Mouse (Mus musculus) CD4-positive helper T cell, adult 2 months (primary cell): ENCODE data around the gene Cyp2s1.

Experiments
- DNase-seq: peaks from one replicate; pipeline ENCODE4 v3.0.0-alpha.2; 2012; ENCODE audit warnings: low read depth, missing footprints, low spot score

The Cyp2s1 gene

DNA sequence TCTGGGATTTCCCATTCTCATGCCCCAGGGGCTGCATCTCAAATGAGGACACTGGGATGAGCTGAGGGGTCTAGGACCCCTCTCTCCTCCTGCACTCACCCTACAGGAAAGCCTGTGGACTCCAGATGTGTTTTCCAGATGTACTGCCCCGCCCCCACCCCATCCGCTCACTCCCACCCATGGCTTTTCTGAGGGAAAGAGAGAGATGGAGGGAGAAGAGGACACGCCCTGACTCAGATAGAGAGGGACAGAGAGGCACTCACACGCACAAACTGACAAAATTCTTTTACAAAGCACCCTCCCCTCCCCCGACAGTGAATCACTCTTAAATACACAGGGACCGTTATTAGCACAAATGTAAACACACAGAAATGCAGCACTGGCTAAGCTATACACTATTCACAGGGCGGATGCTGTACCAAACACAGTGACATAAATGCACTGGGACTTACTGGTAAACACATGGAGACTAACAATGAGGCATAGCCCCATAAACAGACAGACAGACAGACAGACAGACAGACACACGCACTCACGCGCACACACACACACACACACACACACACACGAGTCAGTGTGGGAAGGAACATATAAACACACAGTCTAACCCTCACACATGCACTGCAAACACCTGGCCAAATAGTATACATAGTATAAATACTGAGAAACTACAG, 34.6 kb downstream of the Cyp2s1 start:
- DNase-seq, result peak; percentile 60

DNA sequence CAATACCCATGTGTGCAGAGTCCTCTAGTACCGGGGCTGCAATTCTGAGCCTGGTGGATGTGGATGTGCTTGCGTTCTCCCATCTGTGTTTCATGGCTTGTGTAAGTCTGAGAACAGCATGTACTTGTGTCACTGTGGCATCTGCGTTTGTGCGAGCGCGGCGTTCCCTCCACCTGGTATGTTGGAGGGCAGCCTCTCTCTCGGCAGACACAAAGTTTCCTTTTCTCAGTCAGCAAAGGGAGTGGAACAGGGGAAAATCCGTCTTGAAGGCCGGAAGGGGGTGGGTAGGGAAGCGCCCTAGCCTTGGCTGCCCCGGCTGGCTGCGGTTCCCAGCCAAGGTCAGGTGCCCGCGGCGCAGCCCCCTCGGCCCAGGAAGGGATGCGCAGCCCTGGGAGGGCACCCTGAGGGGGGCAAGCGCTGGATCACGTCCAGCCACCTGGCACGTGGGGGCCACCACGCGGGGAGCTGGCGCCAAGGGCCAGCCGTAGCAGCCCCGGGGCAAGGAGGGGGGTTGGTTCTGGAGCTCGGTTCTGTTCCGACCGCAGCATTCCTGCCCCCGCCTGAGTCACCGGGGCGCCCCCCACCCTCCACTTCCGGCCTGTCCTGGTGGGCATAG, 35.3 kb downstream of the Cyp2s1 start:
- DNase-seq, result peak; percentile 76

DNA sequence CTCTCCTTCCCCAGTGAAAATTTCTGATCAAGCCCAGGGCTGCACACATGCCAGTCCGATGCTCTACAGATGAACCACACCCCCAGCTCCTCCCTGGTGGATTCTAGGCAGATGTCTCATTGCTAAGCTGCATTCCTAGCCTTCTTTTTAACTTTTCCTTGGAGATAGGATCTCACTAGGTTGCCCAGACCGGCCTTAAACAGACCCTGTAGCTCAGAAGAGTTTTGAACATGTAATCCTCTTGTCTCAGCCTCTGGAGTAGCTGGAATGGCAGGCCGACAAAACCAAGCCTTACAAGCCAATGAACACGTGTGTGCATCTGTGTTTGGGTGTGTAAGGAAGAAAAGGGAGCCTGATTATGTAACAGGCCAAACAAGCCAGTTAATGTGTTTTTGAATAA, 36.0 kb downstream of the Cyp2s1 start:
- no peak for DNase-seq

DNA sequence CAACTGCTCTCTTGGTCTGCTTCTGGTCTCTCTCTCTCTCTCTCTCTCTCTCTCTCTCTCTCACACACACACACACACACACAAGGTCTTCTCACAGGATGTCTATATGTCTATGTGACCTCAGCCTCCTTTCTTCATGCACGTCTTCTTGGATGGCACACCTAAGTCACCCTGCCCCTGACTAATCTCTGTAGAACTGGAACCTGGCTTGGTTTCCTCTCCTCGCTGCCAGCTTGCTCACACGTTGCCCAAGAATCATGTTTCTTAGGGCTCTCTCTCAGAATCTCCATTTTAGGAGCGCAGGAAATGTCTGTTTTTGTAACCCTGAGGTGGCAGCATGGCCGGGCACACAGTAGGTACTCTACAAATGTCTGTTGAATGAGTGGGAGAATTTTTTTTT, 36.7 kb downstream of the Cyp2s1 start:
- peak; percentile 53 for DNase-seq

DNA sequence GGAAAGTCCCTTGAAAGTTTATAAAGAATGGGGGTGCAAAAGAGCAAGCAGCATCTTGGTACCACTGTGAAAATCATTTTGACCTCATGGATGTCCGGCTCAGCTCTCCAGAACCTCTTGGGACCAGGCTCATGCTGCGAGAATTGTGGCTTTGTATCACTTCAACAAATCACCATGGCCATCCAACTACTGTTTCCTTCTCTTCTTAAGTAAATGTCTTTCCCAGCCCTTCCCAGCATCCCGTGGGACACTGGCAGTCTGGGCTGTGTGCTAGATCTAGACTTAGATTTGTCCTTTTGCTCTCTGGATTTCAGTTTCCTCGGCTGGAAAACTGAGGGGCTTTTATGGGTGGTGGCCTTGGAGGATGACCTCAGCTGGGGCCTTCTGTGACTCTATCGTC, 48.5 kb downstream of the Cyp2s1 start:
- DNase-seq, result no peak

DNA sequence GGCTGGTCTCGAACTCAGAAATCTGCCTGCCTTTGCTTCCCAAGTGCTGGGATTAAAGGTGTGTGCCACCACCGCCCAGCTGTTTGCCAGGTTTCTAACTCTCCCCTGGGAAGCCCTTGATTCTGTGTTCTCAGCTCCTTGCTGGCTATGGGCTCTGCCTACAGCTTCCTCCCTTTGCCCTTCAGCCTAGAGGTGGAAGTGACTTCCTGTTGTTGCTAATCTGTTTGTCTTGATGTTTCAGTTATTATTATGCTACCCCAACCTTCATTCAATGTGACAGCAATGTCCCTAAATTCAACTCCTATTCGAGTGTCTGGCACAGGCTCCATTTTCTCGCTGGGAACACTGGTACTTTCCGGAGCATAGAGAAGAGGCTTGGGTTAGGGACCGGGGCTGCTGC, 50.6 kb downstream of the Cyp2s1 start:
- no peak for DNase-seq

DNA sequence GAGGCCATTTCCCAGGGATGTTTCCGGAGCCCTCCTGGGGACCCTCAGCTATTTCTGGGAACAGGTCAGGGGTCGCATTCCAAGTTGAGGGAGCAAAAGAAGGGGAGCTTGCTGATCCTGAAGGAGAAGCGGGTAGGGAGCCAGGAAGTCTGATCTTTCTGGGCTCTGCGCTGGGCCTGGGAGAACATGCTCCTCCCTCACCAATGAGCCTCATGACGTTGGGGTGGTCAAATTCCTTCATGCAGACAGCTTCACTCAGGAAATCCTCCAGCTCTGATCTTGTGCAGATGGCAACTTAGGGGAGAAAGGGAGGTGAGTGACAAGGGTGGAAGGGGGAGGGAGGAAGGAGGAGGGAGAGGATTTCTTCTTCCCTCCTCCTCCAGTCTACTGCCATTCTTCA, 52.5 kb downstream of the Cyp2s1 start:
- no peak for DNase-seq

DNA sequence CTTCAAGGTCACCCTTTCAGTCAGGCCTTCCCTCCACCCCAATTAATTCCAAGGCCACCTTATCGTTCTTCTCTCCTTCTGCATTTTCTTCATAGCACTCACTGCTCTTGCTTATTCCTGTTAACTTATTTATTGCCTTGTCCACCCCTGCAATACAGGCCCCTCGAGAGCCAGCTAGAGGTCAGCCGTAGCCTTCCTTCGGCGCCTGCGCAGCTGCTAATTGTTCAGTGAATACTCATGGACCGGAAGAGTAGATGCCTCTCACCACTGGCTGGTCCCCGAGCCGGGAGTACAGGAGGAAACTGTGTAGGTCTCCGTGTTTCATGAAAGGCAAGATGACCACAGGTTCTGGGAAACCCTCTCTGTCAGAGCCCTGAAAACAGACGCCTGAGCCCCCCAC, 53.0 kb downstream of the Cyp2s1 start:
- no peak for DNase-seq

DNA sequence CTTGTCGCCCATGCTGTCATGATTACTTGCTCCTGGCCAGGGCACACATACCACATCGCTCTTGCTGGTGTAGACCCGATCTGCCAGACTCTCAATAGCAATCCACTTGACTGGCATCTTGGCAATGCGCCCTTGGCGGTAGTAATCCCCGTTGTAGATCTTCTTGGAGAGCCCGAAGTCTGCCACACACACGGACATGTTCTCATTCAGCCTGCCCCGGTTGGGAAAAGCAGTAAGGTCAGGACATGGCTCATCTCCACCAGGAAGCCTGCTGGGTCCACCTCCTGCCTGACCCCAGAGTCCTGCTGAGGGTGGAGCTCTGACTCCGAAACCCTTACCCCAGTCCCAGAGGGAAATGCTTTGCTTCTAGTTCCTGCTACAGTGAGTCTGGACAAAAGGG, 55.4 kb downstream of the Cyp2s1 start:
- DNase-seq, result no peak

DNA sequence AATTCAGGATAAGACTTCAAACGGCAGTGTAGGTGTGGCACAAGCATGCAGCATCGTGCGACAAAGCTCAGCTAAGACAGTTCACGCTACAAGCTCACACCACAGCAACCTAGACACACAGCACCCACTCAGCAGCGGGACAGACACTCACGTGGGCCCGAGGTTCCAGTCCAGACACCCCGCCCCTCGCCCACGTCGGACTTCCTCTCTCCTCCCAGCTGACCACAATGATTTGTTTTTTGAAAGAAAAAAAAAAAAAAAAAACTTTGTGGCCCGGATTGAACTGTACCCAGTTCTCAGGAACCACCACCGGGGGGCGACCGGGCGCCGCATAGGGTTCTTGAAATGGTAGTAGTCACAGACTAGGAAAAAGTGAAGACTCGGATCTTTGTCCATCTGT, 60.7 kb downstream of the Cyp2s1 start:
- DNase-seq, result peak; percentile 95

DNA sequence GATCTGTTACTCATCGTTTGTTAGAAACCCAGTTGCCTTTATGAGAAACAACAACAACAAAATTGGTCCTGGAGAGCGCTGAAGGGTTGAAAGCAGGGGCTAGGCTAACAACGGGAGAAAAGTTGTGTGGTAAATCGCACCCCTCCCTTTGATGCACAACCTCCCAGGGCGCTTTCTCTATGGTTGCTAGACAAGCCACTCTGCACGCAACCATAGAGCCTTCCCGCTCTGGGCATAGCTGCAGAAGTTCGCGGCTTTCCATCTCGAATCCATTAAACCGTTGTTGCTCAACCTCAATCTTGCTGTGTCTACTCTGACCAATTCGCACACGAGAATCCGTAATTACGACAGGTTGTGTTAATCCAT, 61.3 kb downstream of the Cyp2s1 start:
- DNase-seq, result no peak

DNA sequence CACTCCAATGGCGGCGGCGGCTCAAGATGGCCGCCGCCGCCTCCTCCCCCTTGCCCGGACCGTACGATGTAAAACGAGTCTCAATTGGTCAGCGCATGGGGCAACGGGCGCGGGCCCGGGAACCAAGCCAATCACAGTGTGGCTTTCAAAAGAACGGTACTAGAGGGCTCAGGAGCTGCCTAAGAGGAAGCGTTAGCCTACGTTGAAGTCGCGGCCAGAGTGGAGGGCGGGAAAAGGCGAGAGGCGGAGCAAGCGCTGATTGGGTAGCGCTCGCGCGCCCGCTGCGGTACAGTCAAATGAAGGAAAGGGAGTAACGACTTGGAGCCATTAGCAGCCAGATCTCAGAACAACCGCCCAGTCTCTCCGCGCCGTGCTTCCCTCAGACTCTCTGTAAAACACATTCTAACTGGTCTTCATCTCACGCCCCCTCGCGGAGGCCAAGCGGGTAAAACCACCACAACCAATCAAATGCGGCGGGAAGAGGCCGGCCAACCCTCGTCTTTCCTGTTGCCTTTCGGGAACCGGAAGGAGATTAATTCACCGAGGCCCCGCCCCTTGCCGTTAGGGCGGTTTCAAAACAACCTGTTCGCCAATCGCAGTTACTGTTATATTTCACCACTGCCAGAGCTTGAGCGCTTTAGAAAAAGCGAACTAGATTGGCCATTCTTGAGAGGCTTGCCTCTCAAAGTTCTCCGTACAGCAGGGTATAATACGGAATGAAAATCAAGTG, 61.8 kb downstream of the Cyp2s1 start, which contains the start of gene Hnrnpul1:
TSS of gene Hnrnpul1 (minus strand) at position 20 of the 730 bp plus-strand sequence.
- peak; percentile 99 for DNase-seq

DNA sequence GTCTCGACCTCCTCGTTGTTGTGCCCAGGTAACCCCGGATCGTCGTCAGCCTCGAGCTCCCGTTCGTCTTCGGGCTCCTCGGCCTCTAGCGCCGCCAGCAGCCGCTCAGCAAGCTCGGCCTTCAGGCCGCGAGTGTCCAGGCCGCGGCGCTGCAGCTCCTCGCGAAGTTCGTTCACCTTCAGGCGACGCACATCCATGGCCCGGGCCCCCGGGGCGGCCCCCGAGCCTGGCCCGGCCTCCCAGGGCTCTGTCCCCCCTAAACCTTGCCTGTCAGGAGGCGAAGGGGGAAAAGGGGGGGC, 62.3 kb downstream of the Cyp2s1 start:
- DNase-seq, result no peak

DNA sequence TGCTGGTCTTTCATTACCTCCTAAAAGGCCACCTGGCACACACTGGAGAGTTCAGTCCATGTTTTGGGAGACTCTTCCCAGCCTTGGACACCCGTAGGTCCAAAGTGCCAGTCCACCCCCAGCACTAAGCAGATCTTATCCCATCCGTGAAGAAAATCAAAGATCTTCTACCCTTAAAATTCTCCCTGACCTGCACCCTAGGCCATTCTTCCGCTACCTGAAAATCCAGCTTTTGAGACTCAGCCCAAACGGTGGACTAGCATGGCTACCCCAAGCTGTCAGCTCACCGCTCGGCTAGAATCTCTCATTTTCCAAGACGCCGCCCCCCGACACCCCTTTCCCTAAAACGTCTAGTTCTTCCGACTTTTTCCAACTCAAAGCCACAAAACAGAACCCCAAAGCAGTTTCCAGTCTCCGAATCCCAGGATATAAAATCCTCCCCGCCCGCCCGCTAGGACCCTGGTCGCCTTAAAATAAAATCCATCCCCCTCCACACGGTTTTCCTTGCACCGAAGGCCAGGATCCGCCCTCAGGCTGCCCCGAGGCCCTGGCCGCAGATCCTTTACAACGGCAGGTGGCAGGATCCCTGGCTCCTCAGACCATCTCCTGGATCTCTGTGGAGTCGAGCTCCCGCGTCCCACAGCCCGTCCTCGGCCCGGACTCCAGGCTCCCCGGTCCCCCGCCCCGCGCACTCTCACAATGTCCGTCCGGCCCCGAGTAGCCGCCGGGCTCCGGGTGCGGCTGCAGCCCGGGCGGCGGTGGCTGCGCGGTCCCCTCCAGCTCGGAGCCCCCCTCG, 62.9 kb downstream of the Cyp2s1 start:
- peak; percentile 12 for DNase-seq

DNA sequence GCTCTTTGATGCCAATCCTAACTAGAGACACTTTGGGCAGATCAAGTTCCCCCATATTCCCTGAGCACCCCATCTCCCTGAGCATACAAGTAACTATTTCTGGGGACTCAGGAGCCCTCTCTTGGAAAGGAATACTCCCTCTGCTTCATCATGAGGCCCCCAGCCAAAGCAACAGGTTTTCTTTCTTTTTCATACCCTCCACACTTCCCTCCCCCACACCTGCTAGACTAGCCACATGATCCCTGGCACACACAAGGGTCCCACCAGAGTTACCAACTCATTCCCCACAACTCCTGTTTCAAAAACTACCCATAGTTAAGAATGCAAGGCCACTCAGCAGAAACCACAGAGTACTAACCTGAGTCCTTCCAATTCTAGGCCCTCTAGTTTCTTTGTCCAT, 63.6 kb downstream of the Cyp2s1 start:
- no peak for DNase-seq
